Mouse (Mus musculus): Measurements from ENCODE around the gene Tcaim.
"Not testable (repeated sequence)": the region's sequence is repeated elsewhere in the genome, so short reads cannot be mapped to it uniquely, and the experiment has no call there.

Tcaim gene

GRCm38 (mm10) chr9:122805053-122805844, at the start of gene Tcaim:
Gene Tcaim (plus strand): TSS chr9:122805539.
- peak; percentile 96 to 98 for DNase-seq

DNA sequence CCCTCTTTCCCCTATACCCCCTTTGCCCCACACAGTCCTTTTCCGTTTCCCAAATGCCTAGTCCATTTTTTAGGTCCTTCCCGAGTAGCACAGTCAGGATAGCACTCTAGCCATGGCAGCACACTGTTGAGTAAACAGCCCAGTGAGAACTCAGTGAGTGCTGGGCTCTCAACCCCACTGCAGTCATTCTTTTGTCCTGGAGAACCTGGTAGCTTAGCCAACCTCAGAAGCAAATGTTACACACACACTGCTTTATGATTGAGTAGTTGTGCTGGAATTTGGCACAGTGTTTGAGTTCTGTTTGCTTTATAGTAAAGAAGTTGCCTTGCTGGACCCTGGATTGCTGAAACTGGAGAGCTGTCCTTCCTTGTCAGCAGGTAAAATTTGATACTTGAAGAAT, 47.7 kb upstream of the Tcaim start:
- DNase-seq, result no peak

GRCm38 (mm10) chr9:122760111-122760510, 45.2 kb upstream of the Tcaim start:
- DNase-seq, result no peak

- no peak for DNase-seq
Observed at GRCm38 (mm10) chr9:122785231-122785630, 20.1 kb upstream of the Tcaim start.

- no peak for DNase-seq
Observed at GRCm38 (mm10) chr9:122786534-122786933, 18.8 kb upstream of the Tcaim start.

DNA sequence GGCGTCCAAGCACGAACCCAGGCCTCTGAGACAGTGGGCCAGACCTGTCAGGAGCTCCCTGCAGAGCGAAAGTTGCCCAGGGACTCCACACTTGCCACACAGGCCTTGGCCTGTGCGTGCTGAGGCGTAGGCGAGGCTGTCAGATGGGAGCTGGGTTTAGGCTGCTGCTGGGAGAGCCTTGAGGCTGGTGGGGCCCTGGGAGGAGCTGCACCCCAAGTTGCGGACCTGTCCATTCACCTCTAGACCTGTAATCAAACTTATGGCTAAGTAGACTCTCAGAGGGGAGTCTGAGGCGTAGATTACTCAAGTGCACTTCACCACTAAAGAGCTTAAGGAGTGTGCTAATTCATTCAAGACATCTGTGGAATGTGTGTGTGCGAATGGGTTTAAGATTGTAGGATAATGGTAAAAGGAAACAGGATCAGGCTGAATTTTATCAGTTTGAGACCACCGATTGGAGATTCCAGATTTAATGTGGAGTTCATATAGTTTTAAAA, 554 bp downstream of the Tcaim start:
- no peak for DNase-seq

- DNase-seq, result no peak
Observed at GRCm38 (mm10) chr9:122807186-122807585, 1.8 kb downstream of the Tcaim start.

DNA sequence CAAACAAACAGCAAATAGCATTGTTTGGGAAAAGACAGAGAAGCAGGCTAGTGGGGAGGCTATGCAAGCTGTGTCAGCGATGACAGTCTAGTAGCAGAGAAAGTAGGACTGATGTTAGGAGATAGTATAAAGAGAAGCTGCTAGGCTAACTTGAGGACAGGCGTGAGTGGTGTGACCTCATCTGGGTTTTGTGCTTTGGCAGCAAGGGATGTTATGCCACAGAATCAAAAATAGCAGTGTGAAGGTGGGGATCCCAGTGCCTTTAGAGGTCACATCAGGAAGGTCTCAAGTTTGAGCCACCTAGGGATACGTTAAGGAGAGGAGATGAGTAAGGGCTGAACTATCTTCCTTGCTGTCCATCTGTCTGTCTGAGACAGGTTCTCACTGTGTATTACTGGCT, 4.9 kb downstream of the Tcaim start:
- no peak for DNase-seq

DNA sequence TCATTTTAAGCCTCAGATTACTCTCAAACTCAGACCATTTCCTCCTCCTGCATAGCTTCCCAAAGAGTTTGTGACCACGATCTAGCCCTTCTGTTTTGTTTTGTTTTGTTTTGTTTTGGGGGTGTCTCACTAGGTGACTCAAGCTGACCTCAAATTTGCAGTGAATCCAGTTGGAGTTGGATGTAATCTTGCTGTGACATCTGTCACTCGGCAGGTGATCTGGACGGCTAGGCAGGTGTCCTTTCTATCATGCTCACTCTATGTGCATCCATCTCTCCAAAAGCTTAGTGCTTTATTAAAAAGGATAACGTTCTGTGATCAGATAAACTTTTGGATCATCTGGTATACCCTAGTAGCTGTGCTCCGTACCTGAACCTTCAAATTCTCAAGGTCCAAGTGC, 7.0 kb downstream of the Tcaim start:
- DNase-seq, result peak; percentile 44 to 50

- DNase-seq, result no peak
Observed at GRCm38 (mm10) chr9:122814775-122815174, 9.4 kb downstream of the Tcaim start.

GRCm38 (mm10) chr9:122815239-122815851, 10.0 kb downstream of the Tcaim start:
- DNase-seq, result no peak

DNA sequence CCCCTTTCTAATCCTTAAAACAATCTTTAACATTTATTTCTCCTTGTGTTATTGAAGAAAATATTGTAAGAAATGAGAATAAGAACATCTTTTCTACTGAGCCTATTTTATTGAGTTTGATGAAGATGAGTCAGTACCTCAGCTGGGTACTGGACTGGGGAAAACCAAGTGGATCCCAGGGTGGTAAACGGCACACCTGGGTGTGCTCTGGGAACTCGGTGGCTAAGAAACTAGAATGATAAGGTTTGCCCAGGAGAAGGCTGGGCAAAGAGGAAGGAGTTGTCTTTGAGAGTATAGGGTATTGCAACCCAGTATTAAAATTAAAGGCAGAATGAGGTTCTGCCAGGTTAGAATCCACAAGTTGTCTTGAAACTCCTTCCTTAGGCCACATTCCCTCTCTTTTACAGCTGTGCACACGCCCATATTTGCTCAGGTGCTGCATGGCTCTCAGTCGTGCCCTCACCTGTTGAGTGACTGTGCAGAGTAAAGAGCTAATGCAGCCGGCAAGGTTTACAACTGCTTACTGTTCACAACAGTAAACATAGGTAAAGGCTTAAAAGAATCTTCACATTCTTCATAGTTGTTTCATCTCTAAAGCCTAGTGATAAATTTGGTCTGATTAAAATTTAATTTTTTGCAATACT, 18.2 kb downstream of the Tcaim start:
- DNase-seq, result no peak

DNA sequence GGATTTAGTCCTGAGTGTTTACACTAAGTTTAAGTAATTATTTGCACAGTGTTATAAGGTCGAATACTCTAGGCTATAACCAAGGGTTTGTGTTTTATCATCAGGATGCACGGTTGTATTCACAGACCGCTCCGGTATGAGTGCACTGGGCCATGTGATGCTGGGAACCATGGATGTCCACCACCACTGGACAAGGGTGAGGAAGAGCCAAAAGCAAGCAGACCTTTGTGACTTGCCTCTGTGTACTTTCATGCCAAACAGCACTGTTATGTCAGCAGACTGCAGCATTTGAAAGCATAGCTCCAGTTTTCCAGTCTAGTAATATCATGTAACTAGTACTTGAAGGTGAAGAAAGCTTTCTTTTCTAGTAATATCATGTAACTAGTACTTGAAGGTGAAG, 21.4 kb downstream of the Tcaim start:
- DNase-seq, result no peak

- no peak for DNase-seq
Observed at GRCm38 (mm10) chr9:122829826-122830380, 24.6 kb downstream of the Tcaim start.

DNA sequence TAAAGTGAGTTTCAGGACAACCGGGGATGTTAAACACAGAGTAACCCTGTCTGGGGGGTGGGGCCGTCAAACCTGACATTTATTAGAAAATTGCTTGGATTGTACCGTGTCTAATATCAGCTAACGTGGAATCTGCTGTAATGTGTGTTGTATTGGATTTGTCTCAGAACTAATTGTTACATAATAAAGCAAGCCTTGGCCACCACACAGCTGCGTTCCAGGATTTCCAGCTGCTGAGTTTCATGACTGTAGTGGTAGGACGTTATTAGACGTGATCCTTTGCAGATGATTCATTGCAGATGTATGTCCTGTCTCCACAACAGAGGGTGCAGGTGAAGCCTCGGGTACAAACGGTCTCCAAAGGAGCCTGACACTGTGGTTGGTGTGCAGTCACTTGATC, 30.8 kb downstream of the Tcaim start:
- DNase-seq, result no peak

DNA sequence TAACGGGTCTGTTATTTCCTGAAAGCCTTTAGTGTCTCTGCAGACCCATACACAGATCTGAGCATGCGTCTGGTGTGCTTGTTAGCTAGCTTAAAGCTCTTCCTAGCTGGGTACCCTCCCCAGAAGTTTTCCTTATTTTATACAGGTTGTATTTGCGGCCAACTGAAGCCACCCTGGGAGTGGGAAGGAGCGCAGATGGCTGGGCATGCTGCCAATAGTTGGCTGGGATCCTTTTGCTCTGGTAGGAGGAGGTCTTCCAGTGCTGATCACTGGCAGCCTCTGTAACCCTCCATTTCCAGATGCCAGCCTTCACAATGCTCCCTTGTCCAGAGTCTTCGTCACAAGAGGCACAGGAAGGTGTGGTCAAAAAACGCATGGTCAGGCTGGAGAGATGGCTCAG, 31.5 kb downstream of the Tcaim start:
- peak; percentile 63 to 77 for DNase-seq

GRCm38 (mm10) chr9:122837216-122837615, 31.9 kb downstream of the Tcaim start:
- no peak for DNase-seq

DNA sequence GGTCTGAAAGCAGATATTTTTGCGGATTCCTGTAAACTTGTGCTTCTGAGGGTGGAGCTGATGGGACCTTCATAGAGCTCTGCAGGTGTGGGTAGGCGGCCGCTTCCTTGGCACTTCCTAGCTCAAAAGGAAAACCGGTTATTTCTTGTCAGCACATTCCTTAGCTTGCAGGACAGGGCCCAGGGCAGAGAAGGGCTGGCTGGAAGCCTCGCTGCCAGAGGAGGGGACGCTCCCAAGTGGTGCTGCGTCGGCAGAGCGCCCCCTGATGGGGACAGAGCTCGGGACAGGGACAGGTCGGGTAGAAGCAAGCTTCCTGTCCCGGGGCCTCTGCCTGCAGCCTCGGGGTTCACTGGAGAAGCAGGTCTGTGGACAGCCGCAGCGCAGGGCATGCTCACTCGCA, 32.3 kb downstream of the Tcaim start:
- peak; percentile 24 to 39 for DNase-seq

GRCm38 (mm10) chr9:122843760-122844159, 38.4 kb downstream of the Tcaim start, which contains the start of gene Gm35549:
Gene Gm35549 (minus strand): TSS chr9:122844035.
- DNase-seq, result no peak

GRCm38 (mm10) chr9:122845621-122846020, 40.3 kb downstream of the Tcaim start:
- DNase-seq, result no peak

GRCm38 (mm10) chr9:122846156-122846555, 40.8 kb downstream of the Tcaim start:
- DNase-seq, result peak; percentile 45 to 57

DNA sequence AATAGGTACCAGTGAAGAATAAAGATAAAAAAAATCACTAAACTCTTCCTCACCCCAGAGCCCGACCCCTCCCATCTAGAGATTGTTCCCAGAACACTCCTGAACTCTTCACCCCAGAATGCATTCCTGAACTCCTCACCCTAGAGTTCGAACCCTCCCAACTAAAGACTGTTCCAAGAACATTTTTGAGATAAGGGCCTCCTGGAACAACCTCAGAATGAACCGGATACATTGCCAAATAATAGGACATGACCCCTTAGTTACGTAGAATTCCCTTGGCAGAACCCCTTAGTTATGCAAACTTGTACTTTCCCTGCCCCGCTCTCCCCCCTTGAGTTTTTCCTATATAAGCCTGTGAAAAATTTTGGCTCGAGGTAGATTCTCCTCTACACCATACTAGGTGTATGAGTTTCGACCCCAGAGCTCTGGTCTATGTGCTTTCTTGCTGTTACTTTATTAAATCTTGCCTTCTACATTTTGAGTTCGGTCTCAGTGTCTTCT, 42.5 kb downstream of the Tcaim start:
- DNase-seq, result not testable (repeated sequence)

DNA sequence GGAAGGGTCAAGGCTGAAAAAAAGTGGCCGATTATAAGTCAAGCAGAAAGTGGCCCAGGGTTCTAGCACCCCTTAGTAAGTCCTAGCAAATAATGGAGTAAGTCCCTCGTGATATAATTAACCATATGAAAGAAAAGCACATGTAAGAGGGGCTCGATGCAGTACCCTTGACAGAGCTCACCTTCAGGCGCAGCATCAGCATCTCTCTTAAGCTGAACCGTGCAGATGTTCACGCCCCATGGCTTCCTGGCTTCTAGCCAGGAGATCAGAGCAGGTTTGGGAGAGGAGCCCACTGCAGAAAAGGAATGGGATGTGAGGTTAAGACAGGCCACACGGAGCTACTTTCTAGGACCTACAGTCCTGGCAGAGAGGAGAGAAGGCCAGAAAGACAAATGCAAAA, 49.2 kb downstream of the Tcaim start:
- DNase-seq, result no peak

Data from cerebellum, postnatal 25 days (tissue).